Mouse (Mus musculus): ENCODE data around the gene Gm4513. TPM values are rescaled to one million over a fixed set of nuclear protein-coding genes. Genes with fewer than 3 reads are reported as not detected.

The Gm4513 gene
- polyA plus RNA-seq (2012; rRNA removed), result not detected in 2 replicates

GRCm38 (mm10) chr7:20598921-20599320 is at the start of gene Gm4513:
Gene Gm4513, minus strand, starts transcription at chr7:20599021.

DNA sequence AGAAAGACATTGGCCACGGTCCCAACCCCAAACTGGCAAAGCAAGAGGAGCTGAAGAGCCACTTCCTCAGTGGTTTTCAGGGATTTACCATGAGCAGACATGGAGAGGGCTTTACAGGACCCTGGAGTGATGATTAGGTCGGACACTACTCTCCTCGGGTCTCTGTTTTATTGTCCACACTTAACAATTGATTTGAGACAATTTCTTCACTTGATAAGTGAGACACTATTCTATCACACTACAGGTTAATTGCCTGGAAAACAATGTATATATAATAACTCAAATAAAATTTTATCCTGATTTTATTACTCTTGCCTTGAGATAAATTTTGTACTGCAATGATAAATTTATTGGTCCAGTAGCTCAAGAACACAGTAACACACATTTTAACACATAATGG is 22.7 kb downstream of the Gm4513 start, which contains the start of gene Gm4141:
TSS of gene Gm4141 (minus strand) at position 101 of the 400 bp plus-strand sequence.

DNA sequence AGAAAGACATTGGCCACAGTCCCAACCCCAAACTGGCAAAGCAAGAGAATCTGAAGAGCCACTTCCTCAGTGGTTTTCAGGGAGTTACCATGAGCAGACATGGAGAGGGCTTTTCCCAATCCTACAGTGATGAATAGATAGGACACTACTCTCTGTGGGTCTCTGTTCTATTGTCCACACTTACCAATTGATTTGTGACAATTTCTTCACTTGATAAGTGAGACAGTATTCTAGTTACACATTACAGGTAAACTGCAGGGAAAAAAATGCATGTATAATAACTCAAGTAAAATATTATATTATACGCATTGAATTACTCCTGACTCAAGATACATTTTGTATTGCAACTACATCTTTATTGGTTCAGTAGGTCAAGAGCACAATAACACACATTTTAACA is 53.2 kb downstream of the Gm4513 start, which contains the start of gene Gm5726:
TSS of gene Gm5726 (minus strand) at position 101 of the 400 bp plus-strand sequence.

Other genes with a start within 250 kb of the Gm4513 start
- gene Gm5728, start 223.6 kb downstream of the Gm4513 start, polyA plus RNA-seq (2012; rRNA removed), result not detected in 2 replicates
- gene Vmn1r100, start 181.1 kb downstream of the Gm4513 start, polyA plus RNA-seq (2012; rRNA removed), result not detected in 2 replicates
- not detected in 2 replicates for gene Vmn1r101, start 156.4 kb downstream of the Gm4513 start, polyA plus RNA-seq (2012; rRNA removed)
- gene Gm10670, start 124.1 kb downstream of the Gm4513 start, polyA plus RNA-seq (2012; rRNA removed), result not detected in 2 replicates
- not detected in 2 replicates for gene Vmn1r103, start 88.5 kb downstream of the Gm4513 start, polyA plus RNA-seq (2012; rRNA removed)
- not detected in 2 replicates for gene Vmn1r104, start 65.2 kb downstream of the Gm4513 start, polyA plus RNA-seq (2012; rRNA removed)
- not detected in 2 replicates for gene Gm5726, start 53.3 kb downstream of the Gm4513 start, polyA plus RNA-seq (2012; rRNA removed)
- not detected in 2 replicates for gene Gm4141, start 22.8 kb downstream of the Gm4513 start, polyA plus RNA-seq (2012; rRNA removed)
- not detected in 2 replicates for gene Vmn1r107, start 69.9 kb upstream of the Gm4513 start, polyA plus RNA-seq (2012; rRNA removed)
- gene Vmn1r111, start 104.2 kb upstream of the Gm4513 start, polyA plus RNA-seq (2012; rRNA removed), result not detected in 2 replicates
- gene Gm10668, start 131.6 kb upstream of the Gm4513 start, polyA plus RNA-seq (2012; rRNA removed), result not detected in 2 replicates
- not detected in 2 replicates for gene Vmn1r112, start 172.2 kb upstream of the Gm4513 start, polyA plus RNA-seq (2012; rRNA removed)
- gene Vmn1r113, start 188.3 kb upstream of the Gm4513 start, polyA plus RNA-seq (2012; rRNA removed), result not detected in 2 replicates
- gene Vmn1r114, start 213.2 kb upstream of the Gm4513 start, polyA plus RNA-seq (2012; rRNA removed), result not detected in 2 replicates
- gene Vmn1r115, start 246.0 kb upstream of the Gm4513 start, polyA plus RNA-seq (2012; rRNA removed), result not detected in 2 replicates